Comparison of ENCODE assay signal across 16 mouse cellular contexts in the genomic region with DNA sequence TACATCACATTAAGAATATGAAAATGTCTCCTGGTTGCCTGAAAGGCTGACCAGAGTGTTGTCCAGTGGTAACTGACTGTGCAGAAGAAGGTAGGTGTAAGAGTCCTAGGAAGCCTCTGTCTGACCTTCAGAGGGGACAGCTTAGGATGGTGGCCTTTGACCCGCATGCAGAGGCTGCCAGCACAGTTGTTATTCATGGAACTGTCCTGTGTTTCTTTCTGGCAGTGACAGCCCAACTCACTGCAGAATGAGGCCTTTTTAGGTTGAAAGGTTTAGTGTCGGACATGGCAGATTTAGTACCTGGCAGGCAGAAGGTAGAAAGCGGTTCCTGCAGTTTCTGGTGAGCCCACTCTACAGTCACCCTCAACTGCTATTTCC. TPM values are rescaled to one million over a fixed set of nuclear protein-coding genes. Genes with fewer than 3 reads are reported as not detected.
DNase-seq lines count a peak whose midpoint lies in the region; ATAC-seq and TF ChIP-seq lines count a peak whose summit lies in the region.
"Had no signal": no experiment of that assay in that cellular context is flagged by ENCODE, and none has a peak within 500 bp of the region (broad histone marks: within the 10 kb centered on the region; RNA-seq: fewer than 3 reads in every experiment).

No protein-coding gene starts in this region.

- ATAC-seq in intestine, embryonic 16.5 days = no peak
- no peak for ATAC-seq in intestine, postnatal 0 days
- no peak for ATAC-seq in midbrain, embryonic 15.5 days (replicated peaks)
- ATAC-seq: forebrain, embryonic 16.5 days had no signal

- no peaks in the 10 kb centered on the region for H3K27me3 ChIP-seq in intestine, embryonic 16.5 days (replicated peaks; ENCODE audit: control insufficient read depth, insufficient read depth, low read length)
- H3K27me3 ChIP-seq in intestine, postnatal 0 days (replicated peaks; ENCODE audit: control insufficient read depth, insufficient read depth, low read length) = no peaks in the 10 kb centered on the region
- H3K27me3 ChIP-seq in midbrain, embryonic 15.5 days (replicated peaks) = no peaks in the 10 kb centered on the region
- H3K27me3 ChIP-seq: hindbrain, embryonic 12.5 days; liver, embryonic 13.5 days had no signal

- no peak overlapping the region for H3K4me2 ChIP-seq in intestine, embryonic 16.5 days (ENCODE audit: low read depth, low read length)
- no peak overlapping the region for H3K4me2 ChIP-seq in intestine, postnatal 0 days (replicated peaks; ENCODE audit: low read depth)
- H3K4me2 ChIP-seq in midbrain, embryonic 15.5 days = no peak overlapping the region
- H3K4me2 ChIP-seq: hindbrain, embryonic 12.5 days; liver, embryonic 13.5 days; midbrain, embryonic 11.5 days had no signal

- no peak overlapping the region for H3K9ac ChIP-seq in intestine, embryonic 16.5 days (ENCODE audit: low read depth, low read length)
- no peak overlapping the region for H3K9ac ChIP-seq in intestine, postnatal 0 days (ENCODE audit: low read depth, low read length)
- H3K9ac ChIP-seq in midbrain, embryonic 15.5 days = no peak overlapping the region
- H3K9ac ChIP-seq: hindbrain, embryonic 12.5 days; liver, embryonic 13.5 days had no signal

- WGBS in intestine, embryonic 16.5 days = 79% methylated on average over 3 of the region's 3 CpGs
- WGBS in intestine, postnatal 0 days = 88% methylated on average over 3 of the region's 3 CpGs
- 91% methylated on average over 3 of the region's 3 CpGs for WGBS in midbrain, embryonic 15.5 days

- no peaks in the 10 kb centered on the region for H3K36me3 ChIP-seq in intestine, embryonic 16.5 days (ENCODE audit: control insufficient read depth, insufficient read depth, low read length)
- H3K36me3 ChIP-seq in intestine, postnatal 0 days (ENCODE audit: control insufficient read depth, insufficient read depth) = no peaks in the 10 kb centered on the region
- no peaks in the 10 kb centered on the region for H3K36me3 ChIP-seq in midbrain, embryonic 15.5 days (replicated peaks)
- H3K36me3 ChIP-seq: heart, embryonic 10.5 days; hindbrain, embryonic 12.5 days; liver, embryonic 13.5 days had no signal

- no peak for TF ChIP-seq CTCF in intestine, postnatal 0 days (IDR thresholded peaks at IDR 0.05; ENCODE audit: low read depth)

- peaks cover 29% of the 10 kb centered on the region for H3K4me1 ChIP-seq in intestine, embryonic 16.5 days (ENCODE audit: control insufficient read depth, insufficient read depth, low read length)
- 0 out of 2 replicates have a peak, but pooled peaks cover 4% of the 10 kb centered on the region for H3K4me1 ChIP-seq in intestine, postnatal 0 days (replicated peaks; ENCODE audit: control insufficient read depth, insufficient read depth, low read length)
- H3K4me1 ChIP-seq in midbrain, embryonic 15.5 days = no peaks in the 10 kb centered on the region
- H3K4me1 ChIP-seq: hindbrain, embryonic 12.5 days had no signal

- peak; percentile 26 to 46 for DNase-seq in kidney, adult 8-10 months
- DNase-seq in kidney, postnatal 14 days = peak; percentile 53
- no peak for DNase-seq in Muller cell, postnatal 12 days (ENCODE audit: inconsistent ontology term)
- no peak for DNase-seq in embryo, embryonic 9.5 days (ENCODE audit: extremely low spot score)
- DNase-seq: cerebellum, postnatal 10 days; heart, postnatal 10 days; liver, embryonic 13.5 days had no signal

- H3K27ac ChIP-seq in intestine, embryonic 16.5 days (ENCODE audit: low read length) = peak overlapping the region; percentile 21; the same call in 1 of the 2 replicates
- no peak overlapping the region; the same call in 1 of the 2 replicates for H3K27ac ChIP-seq in intestine, postnatal 0 days (ENCODE audit: low read depth, low read length)
- H3K27ac ChIP-seq in midbrain, embryonic 15.5 days = no peak overlapping the region
- H3K27ac ChIP-seq: hindbrain, embryonic 12.5 days; layer of hippocampus, adult 2 months; liver, embryonic 13.5 days; macrophage had no signal

- H3K4me3 ChIP-seq in intestine, embryonic 16.5 days (ENCODE audit: low read length) = no peak overlapping the region
- H3K4me3 ChIP-seq in intestine, postnatal 0 days (ENCODE audit: low read depth, low read length) = no peak overlapping the region
- no peak overlapping the region for H3K4me3 ChIP-seq in midbrain, embryonic 15.5 days
- H3K4me3 ChIP-seq: heart, embryonic 10.5 days; hindbrain, embryonic 12.5 days; layer of hippocampus, adult 2 months; liver, embryonic 13.5 days had no signal

- H3K9me3 ChIP-seq in intestine, embryonic 16.5 days (ENCODE audit: control insufficient read depth, low read length) = no peaks in the 10 kb centered on the region
- H3K9me3 ChIP-seq in intestine, postnatal 0 days (ENCODE audit: control insufficient read depth) = no peaks in the 10 kb centered on the region
- H3K9me3 ChIP-seq in midbrain, embryonic 15.5 days = no peaks in the 10 kb centered on the region
- H3K9me3 ChIP-seq: heart, embryonic 10.5 days; hindbrain, embryonic 12.5 days; liver, embryonic 13.5 days had no signal

RNA-seq across cellular contexts. Expression of a gene that starts 26.6 kb away (rescaled TPM):
- 11.0 and 14.0 TPM in 2 replicates for polyA plus RNA-seq in intestine, embryonic 16.5 days (2015; fragmentation: Nextera tagmentation; extraction: Ambion mirVana)
- polyA plus RNA-seq in intestine, postnatal 0 days (2015; fragmentation: Nextera tagmentation; extraction: Ambion mirVana) = 13.8 and 16.1 TPM in 2 replicates
- polyA plus RNA-seq in midbrain, embryonic 15.5 days (2015; fragmentation: Nextera tagmentation; extraction: Ambion mirVana) = 1.8 and 2.1 TPM in 2 replicates

RNA-seq across cellular contexts. Expression of a gene that starts 53.8 kb away (rescaled TPM):
- polyA plus RNA-seq in intestine, embryonic 16.5 days (2015; fragmentation: Nextera tagmentation; extraction: Ambion mirVana) = 18.6 and 20.3 TPM in 2 replicates
- 14.9 and 15.6 TPM in 2 replicates for polyA plus RNA-seq in intestine, postnatal 0 days (2015; fragmentation: Nextera tagmentation; extraction: Ambion mirVana)
- polyA plus RNA-seq in midbrain, embryonic 15.5 days (2015; fragmentation: Nextera tagmentation; extraction: Ambion mirVana) = 11.8 and 12.6 TPM in 2 replicates

Comparison
In these comparisons a context has a peak if more than half of its experiments do, and no peak if none do; other contexts are left out.
1. DNase-seq: peak in kidney, adult 8-10 months (2 of 2) and kidney, postnatal 14 days (single experiment); none in Muller cell, postnatal 12 days (single experiment) and embryo, embryonic 9.5 days (single experiment).